Mouse (Mus musculus) macrophage (primary cell): ENCODE results near the gene Olfr1239. TPM values are rescaled to one million over a fixed set of nuclear protein-coding genes. Genes with fewer than 3 reads are reported as not detected.

Experiments used
- H3K27ac ChIP-seq: fragments of 350-480 bp; formaldehyde crosslinking; 2 replicates; pipeline ENCODE4 v1.9.0; 2021
- H3K36me3 ChIP-seq: fragments of 350-480 bp; formaldehyde crosslinking; 2 replicates; pipeline ENCODE4 v1.9.0; 2021; ENCODE audit errors: inconsistent target
- H3K4me3 ChIP-seq: fragments of 350-480 bp; formaldehyde crosslinking; 2 replicates; pipeline ENCODE4 v1.9.0; 2021; ENCODE audit errors: inconsistent target
- H3K79me2 ChIP-seq: fragments of 350-480 bp; formaldehyde crosslinking; 2 replicates; pipeline ENCODE4 v1.9.0; 2021; ENCODE audit errors: inconsistent target
- WGBS: methylation state at CpG from one replicate; pipeline ENCODE4 v1.1.7; 2026; ENCODE audit warnings: inconsistent platforms; ENCODE audit not compliant: missing documents; 5-methylcytosine and 5-hydroxymethylcytosine counted together
- polyA plus RNA-seq: library from polyadenylated mRNA; stranded (reverse); fragments of 250-400 nt; gene quantifications from 3 replicates; pipeline ENCODE4 v1.2.4, GENCODE M21; 2018; ENCODE audit warnings: inconsistent platforms
- total RNA-seq, 78 experiments: library from RNA; depleted of rRNA; stranded (reverse); fragments of 250-400 nt; gene quantifications; 1 replicate in 9 of 78; 2 replicates in 24 of 78; 3 replicates in 43 of 78; 4 replicates in 2 of 78; pipeline ENCODE4 v1.2.4; 2018; ENCODE audit warnings: inconsistent platforms in 56 of 78

The Olfr1239 gene
- not detected for total RNA-seq (2018; cell fraction: chromatin; rRNA removed)
- not detected for total RNA-seq (2018; cell fraction: cytosol; rRNA removed)
- total RNA-seq (2018; cell fraction: nucleus; rRNA removed) = not detected
- polyA plus RNA-seq = not detected in 3 replicates

DNA sequence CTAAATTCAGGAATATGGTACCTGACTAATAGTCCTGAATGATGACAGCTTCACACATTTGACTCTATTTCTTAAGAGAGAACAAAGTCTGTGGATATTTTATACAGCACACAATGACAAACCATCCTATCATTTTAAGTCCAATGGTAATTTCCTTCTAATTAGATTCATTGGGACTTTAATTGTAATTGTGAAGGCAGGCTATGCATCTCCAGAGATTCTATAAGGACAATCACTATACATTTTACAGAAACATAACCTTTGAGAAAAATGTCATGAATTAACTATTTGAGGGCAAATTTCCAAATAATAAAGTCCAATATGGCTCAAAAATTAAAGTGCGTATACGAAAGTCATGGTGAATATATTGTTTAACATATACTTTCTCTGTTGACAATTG, at the start of gene Olfr1239:
Olfr1239 (minus strand) TSS at position 101 of the 400 bp plus-strand sequence.
- H3K36me3 ChIP-seq = no peaks in the 10 kb centered on the region
- H3K4me3 ChIP-seq = no peak within 1 kb of the TSS
- no peaks in the 10 kb centered on the region for H3K79me2 ChIP-seq
- no peak within 1 kb of the TSS for H3K27ac ChIP-seq
- WGBS = 100% methylated on average over 2 of the region's 2 CpGs

DNA sequence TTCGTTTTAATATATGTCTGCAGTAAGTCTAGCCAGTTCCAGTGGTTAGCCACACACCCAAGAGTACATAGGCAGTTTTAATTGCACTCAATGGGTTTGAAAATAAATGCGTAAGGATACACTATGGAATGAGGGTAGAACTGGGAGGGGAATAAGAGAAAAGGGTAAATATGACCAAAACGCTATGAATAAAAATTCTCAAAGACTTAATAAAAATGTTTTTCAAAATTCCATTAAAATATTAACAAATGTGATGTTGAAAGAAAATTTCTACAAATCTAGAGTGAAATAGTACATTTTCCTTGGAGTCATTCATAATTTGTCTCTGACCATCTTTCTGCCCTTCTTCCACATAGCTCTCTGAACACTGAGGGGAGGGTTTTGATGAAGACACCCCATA, 22.7 kb upstream of the Olfr1239 start, which contains the start of gene Olfr1240:
Olfr1240 (minus strand) TSS at position 101 of the 400 bp plus-strand sequence.
- H3K79me2 ChIP-seq = no peaks in the 10 kb centered on the region
- H3K36me3 ChIP-seq = no peaks in the 10 kb centered on the region
- no peak within 1 kb of the TSS for H3K4me3 ChIP-seq
- 63% methylated on average over 3 of the region's 3 CpGs for WGBS
- no peak within 1 kb of the TSS for H3K27ac ChIP-seq

DNA sequence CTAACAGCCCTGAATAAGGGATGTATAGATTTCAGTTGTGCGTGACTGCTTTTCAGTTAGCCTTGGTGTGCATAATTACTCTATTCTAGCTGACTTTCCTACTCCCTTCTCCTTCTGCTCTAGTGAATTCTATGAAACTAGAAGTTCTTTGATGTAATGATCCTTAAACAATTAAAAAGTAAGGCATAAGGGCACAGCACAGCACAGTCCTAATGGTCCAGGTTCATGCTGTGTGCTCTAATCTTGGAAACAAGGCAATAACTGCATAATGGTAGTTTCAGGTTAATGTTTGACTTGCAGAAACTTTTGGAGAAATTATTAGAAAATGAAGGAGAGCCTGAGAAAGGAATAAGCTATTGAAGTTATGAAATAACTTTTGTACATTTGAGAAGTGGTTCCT, 5.7 kb downstream of the Olfr1239 start:
- Histone ChIP-seq H3K4me3 (no peak overlapping the region), H3K79me2 (no peaks in the 10 kb centered on the region), H3K36me3 (no peaks in the 10 kb centered on the region), H3K27ac (no peak overlapping the region)
- WGBS = 93% methylated on average over 1 of the region's 1 CpGs

DNA sequence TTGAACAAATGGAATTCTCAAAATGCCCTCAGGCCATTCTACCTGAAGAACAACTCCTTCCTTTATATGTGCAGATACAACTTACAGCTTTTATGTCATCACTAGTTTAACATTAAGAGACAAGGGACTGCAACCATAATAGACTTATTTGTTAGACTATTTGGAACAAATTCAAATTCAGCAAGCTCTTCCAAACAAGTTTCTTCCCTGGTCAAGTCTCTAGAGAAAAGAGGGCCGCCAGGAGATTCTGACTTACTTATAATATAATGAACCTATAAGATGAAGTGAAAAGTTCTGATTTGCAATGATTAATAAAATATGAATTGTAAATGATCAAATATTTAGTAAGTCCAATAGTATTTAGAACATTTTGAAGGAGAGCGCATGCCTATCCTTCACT, 10.6 kb downstream of the Olfr1239 start, which contains the start of gene Olfr1238:
Olfr1238 (minus strand) TSS at position 101 of the 400 bp plus-strand sequence.
- 93% methylated on average over 2 of the region's 2 CpGs for whole genome bisulfite sequencing
- Histone ChIP-seq H3K36me3 (no peaks in the 10 kb centered on the region), H3K79me2 (no peaks in the 10 kb centered on the region), H3K27ac (no peak within 1 kb of the TSS), H3K4me3 (no peak within 1 kb of the TSS)

DNA sequence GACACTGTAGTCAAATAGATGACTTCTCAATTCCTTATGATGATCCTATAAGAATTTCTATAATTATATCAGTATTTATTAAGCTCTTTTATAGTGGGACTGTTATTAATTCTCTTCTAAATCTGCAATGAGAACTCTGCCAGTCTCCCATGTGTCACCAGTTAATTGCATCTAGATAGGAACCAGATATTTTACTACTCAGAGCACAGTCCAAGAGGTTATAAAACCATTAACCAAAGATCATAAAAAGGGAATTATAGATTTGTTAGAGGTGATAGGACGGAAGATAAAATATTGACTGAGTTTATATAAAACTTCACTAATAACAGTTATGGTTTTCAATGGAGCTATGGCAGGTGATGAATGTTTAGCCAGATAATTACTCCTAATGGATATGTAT, 19.3 kb downstream of the Olfr1239 start:
- no peaks in the 10 kb centered on the region for H3K36me3 ChIP-seq
- 82% methylated on average over 1 of the region's 1 CpGs for WGBS
- H3K79me2 ChIP-seq = no peaks in the 10 kb centered on the region
- no peak overlapping the region for H3K27ac ChIP-seq
- no peak overlapping the region for H3K4me3 ChIP-seq

Other genes starting within 250 kb of the Olfr1239 start
- not detected in 3 replicates for gene Olfr1225, start 245.7 kb downstream of the Olfr1239 start, polyA plus RNA-seq
- gene Olfr1226, start 220.4 kb downstream of the Olfr1239 start, polyA plus RNA-seq = not detected in 3 replicates
- not detected in 3 replicates for gene Olfr1228, start 166.3 kb downstream of the Olfr1239 start, polyA plus RNA-seq
- not detected in 3 replicates for gene Olfr1229, start 132.4 kb downstream of the Olfr1239 start, polyA plus RNA-seq
- gene Olfr1230, start 123.1 kb downstream of the Olfr1239 start, polyA plus RNA-seq = not detected in 3 replicates
- gene Olfr1231, start 113.3 kb downstream of the Olfr1239 start, polyA plus RNA-seq = not detected in 3 replicates
- gene Olfr1232, start 90.7 kb downstream of the Olfr1239 start, polyA plus RNA-seq = not detected in 3 replicates
- not detected in 3 replicates for gene Olfr1233, start 78.0 kb downstream of the Olfr1239 start, polyA plus RNA-seq
- gene Olfr1234, start 55.5 kb downstream of the Olfr1239 start, polyA plus RNA-seq = not detected in 3 replicates
- not detected in 3 replicates for gene Olfr1238, start 10.7 kb downstream of the Olfr1239 start, polyA plus RNA-seq
- not detected in 3 replicates for gene Olfr1240, start 22.6 kb upstream of the Olfr1239 start, polyA plus RNA-seq
- not detected in 3 replicates for gene Olfr1241, start 66.7 kb upstream of the Olfr1239 start, polyA plus RNA-seq
- gene Olfr1242, start 77.9 kb upstream of the Olfr1239 start, polyA plus RNA-seq = not detected in 3 replicates
- not detected in 3 replicates for gene Olfr1243, start 111.1 kb upstream of the Olfr1239 start, polyA plus RNA-seq
- gene Olfr1245, start 158.0 kb upstream of the Olfr1239 start, polyA plus RNA-seq = not detected in 3 replicates
- gene Olfr1246, start 172.8 kb upstream of the Olfr1239 start, polyA plus RNA-seq = not detected in 3 replicates
- gene Olfr1247, start 193.7 kb upstream of the Olfr1239 start, polyA plus RNA-seq = not detected in 3 replicates
- gene Olfr1248, start 197.8 kb upstream of the Olfr1239 start, polyA plus RNA-seq = not detected in 3 replicates
- gene Olfr1249, start 214.6 kb upstream of the Olfr1239 start, polyA plus RNA-seq = not detected in 3 replicates
- gene Olfr1250, start 241.1 kb upstream of the Olfr1239 start, polyA plus RNA-seq = not detected in 3 replicates